Mouse (Mus musculus): Measurements from ENCODE around the gene Tec. TPM values are rescaled to one million over a fixed set of nuclear protein-coding genes. Genes with fewer than 3 reads are reported as not detected.
A peak's percentile ranks its signal among the peaks of the same experiment; 100 is the strongest.

Tec gene
- polyA plus RNA-seq (2015; fragmentation: Nextera tagmentation; extraction: Ambion mirVana): 4.0 and 5.1 TPM in 2 replicates

DNA sequence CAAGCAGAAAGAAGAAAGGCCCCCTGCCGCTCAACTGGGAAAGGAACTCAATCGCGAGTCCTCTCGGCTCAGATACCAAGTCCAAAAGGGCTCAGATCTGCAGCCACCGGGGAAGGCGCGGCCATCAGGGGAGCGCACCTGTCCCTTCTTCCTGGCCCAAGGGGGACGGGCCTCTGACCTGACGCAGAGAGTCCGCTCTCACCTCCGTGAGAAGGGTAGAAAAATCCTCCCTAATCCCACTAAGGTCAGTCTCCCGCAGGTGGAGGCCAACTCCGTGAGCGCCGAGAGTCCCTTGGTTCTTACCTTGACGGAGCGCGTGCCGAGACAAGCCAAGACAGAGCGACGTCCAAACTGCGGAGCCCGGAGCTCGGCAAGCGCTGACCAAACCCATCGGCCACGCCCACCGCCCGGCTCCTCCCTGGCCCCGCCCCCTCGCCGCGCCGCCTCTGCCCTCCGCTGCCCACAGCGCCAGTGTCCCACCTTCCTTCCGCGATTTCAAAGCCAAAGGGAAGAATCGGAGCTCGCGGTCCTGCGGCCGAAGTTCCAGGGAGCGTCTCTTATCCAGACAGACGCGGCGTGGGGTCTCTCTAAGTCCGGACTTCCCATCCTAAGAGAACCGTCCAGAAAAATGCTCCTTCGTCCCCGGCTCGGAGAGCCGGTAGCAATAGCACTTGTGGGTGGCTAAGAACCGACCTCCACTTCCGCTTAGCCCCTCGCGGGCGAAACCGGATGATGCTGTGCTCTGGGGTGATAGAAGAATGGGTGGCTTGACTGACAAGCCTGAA, at the start of gene Tec:
Gene Tec, minus strand, starts transcription at position 393 of the 785 bp plus-strand sequence.
- H3K9me3 ChIP-seq: no peaks in the 10 kb centered on the region
- H3K27ac ChIP-seq: no peak within 1 kb of the TSS; the same call in 1 of the 2 replicates
- no peaks in the 10 kb centered on the region for H3K36me3 ChIP-seq
- H3K4me1 ChIP-seq (replicated peaks): peaks cover 11% of the 10 kb centered on the region
- H3K9ac ChIP-seq (replicated peaks): peak within 1 kb of the TSS; percentile 61
- H3K27me3 ChIP-seq: peaks cover 29% of the 10 kb centered on the region
- H3K4me2 ChIP-seq (replicated peaks): peak within 1 kb of the TSS; percentile 91
- H3K4me3 ChIP-seq (replicated peaks): peak within 1 kb of the TSS; percentile 53
- peak; percentile 91 for ATAC-seq
- WGBS: under 1% methylated on average over 60 of the region's 60 CpGs

DNA sequence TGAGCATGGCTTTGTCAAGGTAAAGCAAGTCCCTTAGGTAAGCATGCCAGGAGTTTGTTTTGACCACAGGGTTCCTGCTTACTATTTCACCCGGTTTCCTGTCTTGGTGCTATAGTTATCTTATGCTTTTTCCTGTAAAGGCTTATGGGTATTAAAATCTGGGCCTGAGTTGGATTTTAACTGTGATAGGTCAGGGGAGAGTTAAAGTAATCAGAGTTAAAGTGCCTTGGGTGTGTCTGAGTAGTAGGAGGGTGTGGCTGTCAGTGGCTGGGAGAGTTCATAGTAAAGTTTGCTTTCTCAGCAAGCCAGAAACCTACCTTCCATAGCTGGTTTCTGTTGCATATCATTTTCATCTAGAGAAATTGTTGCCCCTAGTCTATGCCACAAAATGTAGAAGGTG, 48.6 kb upstream of the Tec start:
- Histone ChIP-seq H3K9ac (replicated peaks) (peak overlapping the region; percentile 99; the same call in 1 of the 2 replicates), H3K4me3 (replicated peaks) (peak overlapping the region; percentile 98)

DNA sequence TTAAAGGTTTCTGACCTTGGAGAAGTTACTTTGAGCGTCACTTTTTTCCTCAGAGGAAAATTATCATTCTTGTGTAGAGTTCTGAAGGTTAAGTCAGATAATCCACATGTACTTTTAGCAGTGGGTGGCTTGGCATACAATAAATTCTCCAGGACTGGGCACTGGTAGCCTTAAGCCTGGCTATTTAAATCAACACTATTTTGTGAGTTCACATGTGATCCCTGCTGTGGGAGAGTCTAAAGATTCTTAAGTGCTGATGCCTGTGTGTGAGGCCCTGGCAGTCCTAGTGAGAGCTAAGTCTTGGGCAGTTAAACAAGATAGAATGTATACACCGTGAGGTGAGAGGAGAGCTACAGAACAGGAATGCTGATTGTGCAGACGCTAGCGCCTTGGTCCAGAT, 47.8 kb upstream of the Tec start:
- H3K27ac ChIP-seq: no peak overlapping the region
- H3K27me3 ChIP-seq: 0 out of 2 replicates have a peak, but pooled peaks cover 3% of the 10 kb centered on the region

More for the DNA sequence above, 48.6 kb upstream of the Tec start:
- WGBS: 68% methylated on average over 1 of the region's 1 CpGs
- ATAC-seq: no peak
- no peaks in the 10 kb centered on the region for H3K9me3 ChIP-seq
- H3K27me3 ChIP-seq: no peaks in the 10 kb centered on the region
- no peak overlapping the region for H3K27ac ChIP-seq
- H3K4me2 ChIP-seq (replicated peaks): peak overlapping the region; percentile 72
- H3K36me3 ChIP-seq: no peaks in the 10 kb centered on the region
- H3K4me1 ChIP-seq (replicated peaks): peaks cover 31% of the 10 kb centered on the region

DNA sequence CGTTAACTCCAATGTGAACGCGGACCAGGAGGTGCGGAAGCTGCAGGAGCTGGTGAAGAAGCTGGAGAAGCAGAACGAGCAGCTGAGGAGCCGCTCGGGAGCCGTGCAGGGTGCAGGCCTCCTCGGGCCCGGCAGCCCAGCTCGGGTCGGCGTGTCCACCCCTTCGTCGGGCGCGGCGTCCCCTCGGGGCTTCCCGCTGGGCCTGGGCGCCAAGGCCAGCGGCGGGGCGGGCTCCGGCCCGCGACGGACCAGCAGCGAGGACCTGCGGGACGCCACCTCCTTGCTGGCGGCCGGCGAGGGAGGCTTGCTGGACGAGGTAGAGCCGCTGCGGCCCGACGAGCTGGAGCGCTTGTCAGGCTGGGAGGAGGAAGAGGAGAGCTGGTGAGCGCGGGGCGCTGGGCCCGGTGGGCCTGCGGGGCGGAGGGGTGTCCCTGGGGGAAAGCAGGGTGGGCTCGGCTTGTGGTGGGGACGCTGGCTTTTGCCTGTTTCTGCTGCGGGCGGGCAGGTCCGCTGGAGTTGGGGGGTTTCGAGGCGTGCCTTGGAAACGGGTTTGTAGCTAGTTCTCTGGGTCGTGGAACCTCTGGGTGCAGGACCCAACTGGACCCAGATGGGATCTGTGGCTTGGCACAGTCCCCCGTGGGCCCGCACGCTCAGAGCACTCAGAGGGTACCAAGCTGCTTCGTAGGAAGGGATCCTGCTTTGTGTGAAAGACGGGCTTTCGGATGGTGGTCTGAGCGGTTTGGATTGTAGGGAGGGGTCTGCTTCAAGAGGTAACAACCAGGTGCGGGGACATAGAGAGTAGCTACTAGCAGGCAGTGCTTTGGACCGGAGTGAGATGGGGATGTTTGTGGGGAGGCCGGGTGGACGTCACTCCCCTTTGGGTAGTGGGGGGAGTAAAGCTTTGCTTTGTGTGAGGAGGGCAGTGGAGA, 46.6 kb upstream of the Tec start:
- no peaks in the 10 kb centered on the region for H3K36me3 ChIP-seq

More for the DNA sequence above, 47.8 kb upstream of the Tec start:
- Histone ChIP-seq H3K36me3 (no peaks in the 10 kb centered on the region), H3K4me3 (replicated peaks) (peak overlapping the region; percentile 98), H3K9ac (replicated peaks) (peak overlapping the region; percentile 99), H3K4me1 (replicated peaks) (peaks cover 31% of the 10 kb centered on the region), H3K9me3 (no peaks in the 10 kb centered on the region), H3K4me2 (replicated peaks) (peak overlapping the region; percentile 72)
- ATAC-seq: no peak
- 39% methylated on average over 4 of the region's 4 CpGs for WGBS

DNA sequence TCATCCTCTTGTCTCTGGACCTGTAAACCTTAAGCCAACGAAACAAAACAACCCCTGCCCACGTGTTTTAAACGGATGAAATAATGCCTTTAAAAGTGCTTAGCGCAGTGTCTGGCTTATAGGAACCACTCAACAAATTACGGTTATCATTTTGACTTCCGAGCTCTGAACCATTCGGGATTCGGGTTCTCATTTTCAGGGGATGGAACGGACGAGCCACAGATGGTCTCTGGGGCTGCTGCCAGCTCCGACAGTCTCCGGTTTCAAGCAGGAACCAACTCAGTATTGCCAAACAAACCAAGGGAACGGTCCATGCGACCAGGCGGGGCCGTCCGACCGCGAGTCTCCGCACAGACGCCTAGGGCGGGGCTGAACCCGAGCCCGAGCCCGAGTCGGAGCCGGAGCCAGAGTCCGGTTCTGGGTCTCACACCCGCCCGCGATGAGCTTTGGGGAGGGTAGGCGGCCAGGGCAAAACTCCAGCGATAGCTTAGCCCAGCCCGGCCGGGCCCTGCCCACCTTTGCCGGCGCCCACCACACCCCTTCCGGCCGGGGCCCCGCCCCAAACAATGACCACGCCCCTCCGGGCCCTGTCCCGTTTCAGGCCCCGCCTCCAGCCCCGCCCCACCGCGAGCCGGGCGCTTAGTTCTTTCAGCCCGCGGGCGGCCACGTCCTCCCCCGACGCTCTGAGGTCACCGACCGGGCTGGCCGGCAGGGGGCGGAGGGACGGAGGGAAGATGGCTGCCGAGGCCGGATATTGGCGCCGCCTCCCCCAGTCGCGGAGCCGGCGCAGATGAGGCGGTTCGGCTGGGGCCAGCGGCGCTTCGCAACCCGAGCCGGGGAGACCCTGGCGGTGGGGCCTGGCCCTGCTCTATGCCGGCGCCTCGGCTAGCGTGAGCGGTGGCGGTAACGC, 45.6 kb upstream of the Tec start, which contains the start of gene Slain2:
Gene Slain2, plus strand, starts transcription at position 657 of the 910 bp plus-strand sequence.
- Histone ChIP-seq H3K4me1 (replicated peaks) (peaks cover 28% of the 10 kb centered on the region), H3K4me3 (replicated peaks) (peak within 1 kb of the TSS; percentile 98), H3K4me2 (replicated peaks) (peak within 1 kb of the TSS; percentile 72), H3K27me3 (0 out of 2 replicates have a peak, but pooled peaks cover 3% of the 10 kb centered on the region), H3K36me3 (no peaks in the 10 kb centered on the region), H3K9me3 (no peaks in the 10 kb centered on the region), H3K9ac (replicated peaks) (peak within 1 kb of the TSS; percentile 99), H3K27ac (peak within 1 kb of the TSS; percentile 99)
- WGBS: under 1% methylated on average over 79 of the region's 83 CpGs
- ATAC-seq: peak; percentile 95

More for the DNA sequence above, 46.6 kb upstream of the Tec start:
- peak; percentile 73 for ATAC-seq
- H3K4me3 ChIP-seq (replicated peaks): peak overlapping the region; percentile 98
- H3K4me2 ChIP-seq (replicated peaks): peak overlapping the region; percentile 72
- peak overlapping the region; percentile 99 for H3K9ac ChIP-seq (replicated peaks)
- peak overlapping the region; percentile 99 for H3K27ac ChIP-seq
- H3K4me1 ChIP-seq (replicated peaks): peaks cover 31% of the 10 kb centered on the region
- 0 out of 2 replicates have a peak, but pooled peaks cover 3% of the 10 kb centered on the region for H3K27me3 ChIP-seq
- H3K9me3 ChIP-seq: no peaks in the 10 kb centered on the region
- WGBS: 1% methylated on average over 65 of the region's 66 CpGs

DNA sequence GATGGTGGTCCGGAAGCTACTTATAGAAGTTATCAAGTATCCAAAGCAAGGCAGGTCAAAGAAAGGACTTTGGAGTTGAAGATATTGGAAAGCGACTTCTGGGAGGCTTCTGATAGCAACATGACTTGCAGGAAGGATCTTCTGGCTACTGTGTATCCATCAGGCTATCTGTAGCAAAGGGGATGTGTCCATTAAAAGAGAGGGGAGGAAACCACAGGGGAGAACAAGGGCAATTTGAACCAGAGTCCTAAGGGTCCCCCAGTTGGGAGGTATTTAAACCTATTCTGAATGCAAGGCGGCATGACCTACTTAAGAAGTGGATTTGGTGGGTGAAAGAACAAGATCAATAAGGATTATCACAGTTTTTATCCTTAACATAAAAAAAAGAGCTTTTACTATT, 43.0 kb upstream of the Tec start:
- H3K27me3 ChIP-seq: 0 out of 2 replicates have a peak, but pooled peaks cover 3% of the 10 kb centered on the region
- no peak for ATAC-seq
- H3K4me3 ChIP-seq (replicated peaks): no peak overlapping the region
- no peak overlapping the region for H3K9ac ChIP-seq (replicated peaks)
- H3K9me3 ChIP-seq: no peaks in the 10 kb centered on the region
- no peak overlapping the region for H3K4me2 ChIP-seq (replicated peaks)
- H3K4me1 ChIP-seq (replicated peaks): peaks cover 12% of the 10 kb centered on the region
- no peak overlapping the region for H3K27ac ChIP-seq
- H3K36me3 ChIP-seq: no peaks in the 10 kb centered on the region
- 70% methylated on average over 3 of the region's 3 CpGs for WGBS

DNA sequence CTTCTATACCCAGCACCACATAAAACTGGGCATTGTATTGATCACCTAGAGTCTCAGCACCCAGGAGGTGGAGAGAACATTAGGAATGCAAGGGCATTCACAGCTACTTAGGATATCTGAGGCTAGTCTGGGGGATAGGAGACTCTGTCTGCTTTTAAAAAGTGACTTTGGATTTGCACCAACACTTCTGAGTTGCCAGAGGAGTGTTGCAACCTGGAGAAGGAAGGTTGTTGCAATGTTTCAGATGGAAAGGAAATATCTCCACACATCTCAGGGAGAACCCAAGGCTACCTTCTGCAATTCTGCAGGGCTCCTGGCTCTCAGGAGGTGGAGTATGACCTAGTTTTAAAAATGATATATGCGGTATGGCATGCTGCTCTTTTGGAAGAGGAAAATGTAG, 42.1 kb upstream of the Tec start:
- Histone ChIP-seq H3K36me3 (no peaks in the 10 kb centered on the region), H3K4me2 (replicated peaks) (no peak overlapping the region), H3K27me3 (0 out of 2 replicates have a peak, but pooled peaks cover 3% of the 10 kb centered on the region), H3K4me1 (replicated peaks) (peaks cover 6% of the 10 kb centered on the region; the same call in 1 of the 2 replicates), H3K4me3 (replicated peaks) (no peak overlapping the region), H3K9me3 (no peaks in the 10 kb centered on the region), H3K9ac (replicated peaks) (no peak overlapping the region), H3K27ac (no peak overlapping the region)
- ATAC-seq: no peak
- WGBS: 94% methylated on average over 1 of the region's 1 CpGs

DNA sequence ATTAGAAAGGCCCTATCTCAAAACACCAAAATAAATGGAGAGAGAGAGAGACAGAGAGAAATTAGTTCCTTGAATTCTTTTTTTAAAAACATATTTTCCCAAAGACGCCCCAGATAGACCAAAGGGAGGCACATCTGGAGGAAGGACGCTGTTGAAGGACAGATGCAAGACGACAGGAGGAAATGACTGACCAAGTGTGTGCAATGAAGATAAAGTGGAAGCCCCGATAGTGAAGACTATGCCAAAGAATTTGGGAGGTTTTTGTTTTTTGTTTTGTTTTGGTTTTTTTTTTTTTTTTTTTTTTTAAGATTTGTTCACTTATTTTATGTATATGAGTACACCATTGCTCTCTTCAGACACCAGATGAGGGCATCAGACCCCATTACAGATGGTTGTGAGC, 41.1 kb upstream of the Tec start:
- no peak for ATAC-seq
- 90% methylated on average over 4 of the region's 4 CpGs for WGBS
- peaks cover 6% of the 10 kb centered on the region; the same call in 1 of the 2 replicates for H3K4me1 ChIP-seq (replicated peaks)
- no peak overlapping the region for H3K9ac ChIP-seq (replicated peaks)
- no peaks in the 10 kb centered on the region for H3K36me3 ChIP-seq
- H3K9me3 ChIP-seq: no peaks in the 10 kb centered on the region
- no peak overlapping the region for H3K4me2 ChIP-seq (replicated peaks)
- no peak overlapping the region for H3K27ac ChIP-seq
- H3K4me3 ChIP-seq (replicated peaks): no peak overlapping the region
- H3K27me3 ChIP-seq: 0 out of 2 replicates have a peak, but pooled peaks cover 3% of the 10 kb centered on the region

DNA sequence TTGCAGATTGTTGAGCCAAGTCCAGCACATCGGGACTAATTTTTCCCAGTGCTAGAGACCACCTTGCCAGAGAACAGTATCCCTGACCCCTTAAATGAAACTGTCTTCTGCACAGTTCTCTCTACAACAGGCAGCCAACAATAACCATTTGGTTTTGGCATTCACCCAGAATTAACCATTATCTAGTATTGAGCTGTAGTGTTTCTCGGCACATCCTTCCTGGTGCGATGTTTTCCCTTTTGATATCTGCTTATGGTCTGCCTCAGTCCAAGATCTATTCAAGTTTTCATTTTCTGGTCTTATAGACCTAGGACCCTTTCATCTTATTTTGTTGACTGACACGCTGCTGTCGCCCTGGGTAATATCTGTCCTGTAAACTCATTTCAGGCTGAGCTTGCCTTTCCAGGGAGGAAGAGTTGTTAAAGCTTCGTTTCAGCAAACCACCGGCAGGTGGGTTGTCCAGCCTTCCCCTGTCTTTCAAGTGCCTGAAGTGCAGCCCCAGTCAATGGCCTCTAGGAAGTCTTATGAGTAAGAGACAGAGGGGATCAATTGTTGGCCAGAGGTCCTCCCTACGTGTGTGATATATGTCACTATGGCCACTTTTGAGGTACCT, 40.1 kb upstream of the Tec start:
- Histone ChIP-seq H3K4me2 (replicated peaks) (no peak overlapping the region), H3K4me3 (replicated peaks) (no peak overlapping the region), H3K36me3 (no peaks in the 10 kb centered on the region), H3K27ac (no peak overlapping the region), H3K9me3 (no peaks in the 10 kb centered on the region), H3K4me1 (replicated peaks) (peaks cover 5% of the 10 kb centered on the region; the same call in 1 of the 2 replicates), H3K9ac (replicated peaks) (no peak overlapping the region), H3K27me3 (0 out of 2 replicates have a peak, but pooled peaks cover 3% of the 10 kb centered on the region)
- WGBS: 81% methylated on average over 8 of the region's 8 CpGs
- ATAC-seq: no peak

DNA sequence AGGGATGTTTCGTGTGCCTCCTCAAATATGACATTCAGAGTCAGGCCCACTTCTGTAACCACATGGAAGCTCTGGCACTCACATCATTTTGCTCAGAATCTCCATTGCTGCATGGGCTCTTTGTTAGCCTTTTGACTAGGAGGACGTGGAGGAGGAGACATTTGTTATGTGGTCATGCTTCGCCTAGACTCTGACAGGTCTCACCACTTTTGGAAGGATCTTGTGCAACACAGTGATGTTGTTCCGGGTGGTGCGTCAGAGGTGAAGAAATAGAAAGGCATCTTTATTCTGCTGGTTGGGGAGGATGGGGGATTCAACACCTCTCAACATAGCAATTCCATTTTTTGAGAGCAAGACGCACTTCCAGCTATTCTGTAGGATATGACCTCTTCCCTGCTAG, 39.1 kb upstream of the Tec start:
- H3K4me1 ChIP-seq (replicated peaks): no peaks in the 10 kb centered on the region
- H3K4me3 ChIP-seq (replicated peaks): no peak overlapping the region
- H3K36me3 ChIP-seq: no peaks in the 10 kb centered on the region
- H3K27ac ChIP-seq: no peak overlapping the region
- 85% methylated on average over 6 of the region's 6 CpGs for WGBS
- H3K27me3 ChIP-seq: 0 out of 2 replicates have a peak, but pooled peaks cover 3% of the 10 kb centered on the region
- no peak overlapping the region for H3K4me2 ChIP-seq (replicated peaks)
- H3K9ac ChIP-seq (replicated peaks): no peak overlapping the region
- ATAC-seq: no peak
- H3K9me3 ChIP-seq: no peaks in the 10 kb centered on the region
